Mouse (Mus musculus) hindbrain, embryonic 14.5 days (tissue): Measurements from ENCODE around the gene Syn2. TPM values are rescaled to one million over a fixed set of nuclear protein-coding genes. Genes with fewer than 3 reads are reported as not detected.

Experiments
- ATAC-seq: fragments of 200-750 bp; cut with Nextera tagmentation; 2 replicates; pipeline ENCODE4 v1.8.0; 2017; ENCODE audit warnings: moderate number of reproducible peaks, mild to moderate bottlenecking, moderate TSS enrichment, moderate library complexity; ENCODE audit not compliant: low FRiP score
- DNase-seq: peaks from one replicate; pipeline ENCODE4 v3.0.0-alpha.2; 2015; ENCODE audit warnings: low spot score
- H3K27ac ChIP-seq: fragments of 300-500 bp; sonication (generic); 2 replicates; pipeline ENCODE4 v1.5.1; 2014; ENCODE audit warnings: mild to moderate bottlenecking, moderate library complexity
- H3K27me3 ChIP-seq: fragments of 300-500 bp; sonication (generic); 2 replicates; pipeline ENCODE4 v1.6.1; 2014; ENCODE audit warnings: mild to moderate bottlenecking, low read length, mixed read lengths; ENCODE audit not compliant: control insufficient read depth, insufficient read depth
- H3K36me3 ChIP-seq: fragments of 300-500 bp; sonication (generic); replicated peaks from 2 replicates; pipeline ENCODE4 v1.6.1; 2014; ENCODE audit not compliant: control insufficient read depth, insufficient read depth
- H3K4me1 ChIP-seq: fragments of 300-500 bp; sonication (generic); replicated peaks from 2 replicates; pipeline ENCODE4 v1.6.1; 2014; ENCODE audit warnings: antibody characterized with exemption, low read length, mixed read lengths; ENCODE audit not compliant: control insufficient read depth, insufficient read depth
- H3K4me2 ChIP-seq: fragments of 300-500 bp; sonication (generic); replicated peaks from 2 replicates; pipeline ENCODE4 v1.6.1; 2014; ENCODE audit warnings: mild to moderate bottlenecking, moderate library complexity
- H3K4me3 ChIP-seq: fragments of 300-500 bp; sonication (generic); replicated peaks from 2 replicates; pipeline ENCODE4 v1.5.1; 2014; ENCODE audit warnings: mild to moderate bottlenecking, low read length
- H3K9ac ChIP-seq: fragments of 300-500 bp; sonication (generic); 2 replicates; pipeline ENCODE4 v1.6.1; 2014
- H3K9me3 ChIP-seq: fragments of 300-500 bp; sonication (generic); 2 replicates; pipeline ENCODE4 v1.6.1; 2016; ENCODE audit warnings: low read length; ENCODE audit not compliant: control insufficient read depth
- WGBS: fragments of 180-500 bp; shearing (Covaris S2); extraction: QIAGEN DNeasy Blood & Tissue Kit; methylation state at CpG from one replicate; pipeline ENCODE4 v1.1.7; 2014; 5-methylcytosine and 5-hydroxymethylcytosine counted together
- polyA plus RNA-seq: library from polyadenylated mRNA; unstranded; fragments of >200 nt; fragmentation: Nextera tagmentation; extraction: Ambion mirVana; gene quantifications from 2 replicates; pipeline ENCODE4 v1.2.1, GENCODE M21; 2014

Syn2 gene
- polyA plus RNA-seq, 1 experiment from 2014 or later: 65.1 TPM

DNA sequence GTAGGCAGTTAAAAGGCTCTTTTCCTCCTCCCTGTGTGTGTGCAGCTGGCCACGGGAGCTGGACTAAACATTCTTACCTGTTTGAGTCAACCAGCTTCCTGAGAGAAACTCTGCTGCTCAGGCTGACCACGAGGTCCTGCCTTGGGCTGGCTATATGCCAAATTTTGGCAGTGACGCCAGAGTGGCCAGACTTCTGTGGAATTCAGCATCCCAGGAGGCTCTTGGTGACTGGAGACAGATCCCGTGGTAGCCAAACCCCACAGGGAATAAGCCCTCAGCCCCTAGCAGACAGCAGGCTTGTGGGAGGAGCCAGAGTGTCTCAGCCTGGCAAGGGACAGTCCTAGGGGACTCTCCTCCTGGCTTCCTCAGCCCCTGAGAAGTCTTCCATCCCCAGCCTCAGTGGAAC lies 137.2 kb downstream of the Syn2 start:
- Histone ChIP-seq H3K9ac (no peak overlapping the region), H3K27me3 (no peaks in the 10 kb centered on the region), H3K27ac (no peak overlapping the region), H3K36me3 (no peaks in the 10 kb centered on the region), H3K9me3 (no peaks in the 10 kb centered on the region), H3K4me3 (no peak overlapping the region), H3K4me2 (no peak overlapping the region), H3K4me1 (no peaks in the 10 kb centered on the region)
- peak; percentile 30 for DNase-seq
- ATAC-seq: no peak
- WGBS: 20% methylated on average over 4 of the region's 4 CpGs

DNA sequence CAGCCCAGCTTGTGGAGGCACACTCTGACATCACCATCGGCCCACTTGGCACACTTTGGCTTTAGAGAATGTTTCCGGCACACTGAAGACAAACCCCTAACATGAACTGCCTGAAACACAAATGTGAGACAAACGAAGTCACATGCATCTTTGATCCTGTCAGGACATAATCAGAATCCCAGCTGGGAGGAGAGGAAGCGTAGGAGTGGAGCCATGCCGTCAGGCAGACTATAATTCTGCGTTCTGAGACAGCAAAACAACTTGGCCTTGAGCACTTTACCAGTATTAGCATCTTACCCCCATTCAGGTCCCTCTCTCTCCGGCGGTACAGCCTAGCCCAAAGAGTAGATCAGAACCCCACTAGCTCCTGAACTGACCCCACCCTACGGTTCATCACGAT lies 138.6 kb downstream of the Syn2 start:
- Histone ChIP-seq H3K4me2 (no peak overlapping the region), H3K27ac (no peak overlapping the region), H3K36me3 (no peaks in the 10 kb centered on the region), H3K4me3 (no peak overlapping the region), H3K27me3 (no peaks in the 10 kb centered on the region), H3K9ac (no peak overlapping the region), H3K9me3 (no peaks in the 10 kb centered on the region), H3K4me1 (no peaks in the 10 kb centered on the region)
- DNase-seq: no peak
- WGBS: 89% methylated on average over 10 of the region's 10 CpGs
- no peak for ATAC-seq

DNA sequence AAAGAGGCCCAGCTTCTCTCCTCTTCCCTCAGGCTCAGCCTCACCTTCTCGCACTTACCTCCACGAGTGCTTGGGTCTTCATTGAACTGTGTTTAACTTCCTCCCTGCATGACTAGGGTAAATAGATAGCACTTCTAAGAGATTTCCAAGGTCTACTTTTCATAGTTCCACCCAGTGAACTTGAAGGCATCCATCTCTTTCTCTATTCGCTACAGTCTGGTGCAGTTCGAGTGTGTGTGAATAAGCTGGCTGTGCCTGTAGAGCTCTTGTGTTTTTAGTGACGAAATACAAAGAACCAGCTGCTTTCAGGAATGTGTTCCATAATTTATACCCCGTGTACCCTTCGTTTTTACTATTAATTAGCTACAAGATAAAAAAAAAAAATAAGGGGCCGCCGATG lies 140.0 kb downstream of the Syn2 start:
- H3K4me2 ChIP-seq: no peak overlapping the region
- WGBS: 80% methylated on average over 9 of the region's 9 CpGs
- DNase-seq: no peak

DNA sequence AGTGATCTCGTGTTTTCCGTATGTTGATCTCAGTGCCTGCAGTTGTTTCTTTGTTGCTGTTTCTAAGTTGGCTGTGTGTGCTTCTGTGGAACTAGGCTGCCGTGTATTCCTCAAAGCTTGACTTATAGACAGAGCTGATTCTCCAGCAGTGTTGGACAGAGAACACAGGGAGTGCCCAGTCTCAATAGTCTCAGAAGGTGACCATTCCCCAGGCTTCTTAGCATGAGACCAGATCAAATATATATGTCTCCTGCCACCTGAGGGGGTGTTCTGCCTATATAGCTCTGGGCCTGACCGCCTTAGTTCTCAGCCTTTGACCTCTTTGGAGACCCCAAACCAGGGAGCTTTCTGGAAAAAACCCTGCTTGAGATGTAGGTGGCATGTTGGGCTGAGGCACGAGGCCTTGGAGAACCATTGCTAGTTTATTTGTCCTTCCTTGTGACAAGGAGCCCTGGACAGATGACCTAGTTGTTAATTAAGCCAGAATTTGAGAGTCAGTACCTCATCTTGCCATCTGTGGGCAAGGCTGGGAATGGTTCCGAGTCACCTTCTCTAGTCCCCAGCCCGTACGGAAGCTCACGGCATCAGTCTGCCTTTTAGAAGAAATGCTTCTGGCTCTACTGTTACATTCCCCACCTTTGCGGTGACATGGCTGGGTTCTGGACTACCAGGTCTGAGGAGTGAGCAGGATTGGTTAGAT lies 140.6 kb downstream of the Syn2 start:
- no peaks in the 10 kb centered on the region for H3K27me3 ChIP-seq
- H3K36me3 ChIP-seq: no peaks in the 10 kb centered on the region
- H3K9ac ChIP-seq: no peak overlapping the region
- H3K4me2 ChIP-seq: no peak overlapping the region
- DNase-seq (no peak), ATAC-seq (no peak)
- 88% methylated on average over 10 of the region's 10 CpGs for WGBS
- no peaks in the 10 kb centered on the region for H3K9me3 ChIP-seq
- no peak overlapping the region for H3K4me3 ChIP-seq
- H3K27ac ChIP-seq: no peak overlapping the region
- no peaks in the 10 kb centered on the region for H3K4me1 ChIP-seq

More for the DNA sequence above, 140.0 kb downstream of the Syn2 start:
- no peak for ATAC-seq
- Histone ChIP-seq H3K27me3 (no peaks in the 10 kb centered on the region), H3K9ac (no peak overlapping the region), H3K9me3 (no peaks in the 10 kb centered on the region), H3K36me3 (no peaks in the 10 kb centered on the region), H3K4me3 (no peak overlapping the region), H3K4me1 (no peaks in the 10 kb centered on the region), H3K27ac (no peak overlapping the region)

DNA sequence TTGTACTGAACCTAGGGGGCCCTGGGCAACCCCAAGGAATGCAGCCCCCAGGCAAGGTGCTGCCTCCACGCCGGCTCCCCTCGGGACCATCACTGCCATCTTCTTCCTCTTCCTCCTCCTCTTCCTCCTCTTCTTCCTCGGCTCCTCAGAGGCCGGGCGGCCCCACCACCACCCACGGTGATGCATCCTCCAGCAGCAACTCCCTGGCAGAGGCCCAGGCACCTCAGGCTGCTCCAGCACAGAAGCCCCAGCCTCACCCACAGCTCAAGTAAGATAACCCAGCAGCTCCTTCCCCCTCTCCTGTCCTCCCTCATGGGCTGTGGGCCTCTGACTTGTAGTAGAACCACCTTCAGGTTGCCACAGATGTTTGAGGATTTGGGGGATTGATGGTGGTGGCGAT lies 143.4 kb downstream of the Syn2 start:
- H3K27ac ChIP-seq: no peak overlapping the region
- no peak overlapping the region for H3K4me2 ChIP-seq
- H3K36me3 ChIP-seq: peaks cover 4% of the 10 kb centered on the region; the same call in 1 of the 2 replicates
- DNase-seq (no peak), ATAC-seq (no peak)
- H3K9me3 ChIP-seq: no peaks in the 10 kb centered on the region
- no peaks in the 10 kb centered on the region for H3K4me1 ChIP-seq
- H3K9ac ChIP-seq: no peak overlapping the region
- no peak overlapping the region for H3K4me3 ChIP-seq
- 85% methylated on average over 8 of the region's 8 CpGs for WGBS
- no peaks in the 10 kb centered on the region for H3K27me3 ChIP-seq

DNA sequence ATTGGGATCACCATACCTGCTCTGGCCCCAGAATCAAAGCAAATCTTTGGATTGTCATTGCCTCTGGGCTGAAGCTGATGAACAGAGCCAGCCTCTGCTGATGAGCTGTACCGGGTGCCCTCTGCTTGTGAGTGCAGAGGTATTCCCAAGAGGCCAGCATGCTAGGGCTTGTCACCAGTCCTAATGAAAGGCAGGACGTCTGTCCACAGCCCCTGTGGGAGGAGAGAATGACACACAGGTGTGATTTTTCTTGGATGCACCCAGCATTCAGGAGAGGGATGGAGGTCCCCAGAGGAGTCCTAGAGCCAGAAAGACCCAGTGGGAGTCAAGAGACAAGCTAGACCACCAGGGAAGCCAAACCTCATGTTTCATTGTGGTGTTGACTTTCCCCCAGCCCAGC lies 144.9 kb downstream of the Syn2 start:
- H3K27me3 ChIP-seq: no peaks in the 10 kb centered on the region
- ATAC-seq: no peak

DNA sequence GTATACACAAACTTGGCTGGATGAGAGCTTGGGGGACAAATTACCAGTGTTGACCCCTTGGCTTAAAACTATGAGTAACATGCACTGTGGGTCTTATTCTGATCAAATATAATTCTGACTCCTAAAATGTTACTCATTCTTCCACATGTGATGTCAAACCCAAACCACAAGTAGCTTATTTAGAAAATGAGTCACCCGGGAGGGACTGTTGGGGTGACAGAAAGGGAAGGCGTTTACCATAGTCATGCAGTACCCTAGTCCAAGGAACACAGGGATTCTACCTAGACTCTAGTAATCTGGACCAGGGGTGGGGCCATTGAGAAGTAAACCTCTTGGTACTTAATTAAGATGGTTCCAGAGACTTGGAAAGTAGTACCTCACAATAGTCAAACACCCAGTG lies 149.5 kb downstream of the Syn2 start:
- H3K9me3 ChIP-seq: no peaks in the 10 kb centered on the region
- H3K9ac ChIP-seq: no peak overlapping the region
- peaks cover 4% of the 10 kb centered on the region; the same call in 1 of the 2 replicates for H3K36me3 ChIP-seq
- no peak overlapping the region for H3K4me3 ChIP-seq
- WGBS: 94% methylated on average over 2 of the region's 2 CpGs
- H3K27ac ChIP-seq: no peak overlapping the region
- no peaks in the 10 kb centered on the region for H3K27me3 ChIP-seq
- H3K4me2 ChIP-seq: no peak overlapping the region
- no peak for DNase-seq
- H3K4me1 ChIP-seq: no peaks in the 10 kb centered on the region
- no peak for ATAC-seq

More for the DNA sequence above, 144.9 kb downstream of the Syn2 start:
- Histone ChIP-seq H3K4me2 (no peak overlapping the region), H3K36me3 (peaks cover 4% of the 10 kb centered on the region; the same call in 1 of the 2 replicates), H3K9ac (no peak overlapping the region), H3K4me3 (no peak overlapping the region), H3K27ac (no peak overlapping the region), H3K9me3 (no peaks in the 10 kb centered on the region), H3K4me1 (no peaks in the 10 kb centered on the region)
- DNase-seq: no peak
- whole genome bisulfite sequencing: 73% methylated on average over 2 of the region's 2 CpGs

DNA sequence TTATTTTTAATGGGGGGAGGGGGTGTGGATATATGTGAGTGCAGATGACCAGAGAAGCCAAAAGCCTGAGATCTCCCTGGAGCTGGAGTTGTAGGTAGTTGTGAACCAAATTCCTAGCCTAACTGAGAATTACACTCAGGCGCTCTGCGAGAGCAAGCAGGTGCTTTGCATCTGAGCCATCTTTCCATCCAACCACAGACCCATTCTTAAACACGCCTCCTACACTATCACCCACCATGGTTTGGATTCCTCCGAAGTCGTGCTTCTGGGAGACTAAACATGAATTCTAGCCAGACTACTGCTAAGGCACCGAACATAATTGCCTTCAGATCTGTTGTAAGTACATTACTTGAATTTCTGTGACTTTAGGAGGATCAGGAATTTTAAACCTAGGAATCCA lies 151.7 kb downstream of the Syn2 start:
- H3K36me3 ChIP-seq: peaks cover 4% of the 10 kb centered on the region; the same call in 1 of the 2 replicates
- H3K4me3 ChIP-seq: no peak overlapping the region
- WGBS: 90% methylated on average over 6 of the region's 6 CpGs
- ATAC-seq: no peak
- H3K27me3 ChIP-seq: no peaks in the 10 kb centered on the region
- no peak overlapping the region for H3K4me2 ChIP-seq
- H3K4me1 ChIP-seq: no peaks in the 10 kb centered on the region
- no peak for DNase-seq
- H3K9me3 ChIP-seq: no peaks in the 10 kb centered on the region
- no peak overlapping the region for H3K27ac ChIP-seq
- no peak overlapping the region for H3K9ac ChIP-seq

DNA sequence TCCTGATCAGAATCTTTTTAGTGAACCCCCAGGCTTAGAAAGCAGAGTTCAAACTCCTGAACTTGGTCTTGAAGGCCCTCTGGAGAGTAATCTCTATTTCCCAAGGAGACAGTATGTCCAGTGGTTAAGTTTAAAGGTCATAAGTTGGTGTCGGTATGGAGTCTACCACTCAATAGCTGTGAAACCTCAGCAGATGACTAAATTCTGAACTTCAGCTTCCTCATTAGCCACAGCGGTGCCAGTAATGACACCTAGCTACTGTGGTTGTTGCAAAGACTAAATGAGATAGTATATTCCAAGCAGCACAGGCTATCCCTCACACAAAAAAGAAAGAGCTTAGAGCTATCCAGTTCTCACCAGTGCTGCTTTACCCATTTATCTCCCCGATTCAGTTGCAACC lies 153.5 kb downstream of the Syn2 start:
- Histone ChIP-seq H3K27me3 (no peaks in the 10 kb centered on the region), H3K36me3 (no peaks in the 10 kb centered on the region; the same call in 1 of the 2 replicates), H3K4me1 (no peaks in the 10 kb centered on the region), H3K9ac (no peak overlapping the region), H3K4me2 (no peak overlapping the region), H3K4me3 (no peak overlapping the region), H3K9me3 (no peaks in the 10 kb centered on the region), H3K27ac (no peak overlapping the region)
- DNase-seq (no peak), ATAC-seq (no peak)
- 95% methylated on average over 3 of the region's 3 CpGs for WGBS

DNA sequence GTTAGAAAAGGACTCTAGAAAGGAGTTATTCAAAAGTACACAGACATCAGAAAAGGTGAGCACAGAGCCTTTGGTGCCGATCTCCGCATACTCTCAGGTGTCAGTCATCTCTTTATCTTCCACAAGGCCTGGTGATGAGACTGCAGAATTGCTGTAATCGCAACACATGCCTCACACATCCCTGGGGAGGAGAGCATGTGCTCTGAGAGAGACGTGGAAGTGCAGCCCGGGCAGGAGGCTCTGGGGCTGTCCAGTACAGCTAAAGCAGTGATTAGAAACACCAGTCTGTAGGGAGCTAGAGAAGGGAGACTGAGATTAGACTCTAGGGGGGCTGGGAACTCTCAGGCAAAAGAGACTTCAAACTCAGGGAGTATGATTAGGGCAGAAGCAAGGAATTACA lies 155.9 kb downstream of the Syn2 start:
- no peak for DNase-seq
- H3K36me3 ChIP-seq: no peaks in the 10 kb centered on the region
- no peaks in the 10 kb centered on the region for H3K4me1 ChIP-seq
- no peak for ATAC-seq
- no peaks in the 10 kb centered on the region for H3K27me3 ChIP-seq
- H3K9ac ChIP-seq: no peak overlapping the region
- 53% methylated on average over 5 of the region's 5 CpGs for WGBS
- no peak overlapping the region for H3K4me2 ChIP-seq
- no peak overlapping the region for H3K27ac ChIP-seq
- H3K4me3 ChIP-seq: no peak overlapping the region
- no peaks in the 10 kb centered on the region for H3K9me3 ChIP-seq
